15 mouse cellular contexts compared by ENCODE assay signal in genomic region chr8:106364837-106365236, GRCm38 (mm10). TPM values are rescaled to one million over a fixed set of nuclear protein-coding genes. Genes with fewer than 3 reads are reported as not detected.
A peak's percentile ranks its signal among the peaks of the same experiment; 100 is the strongest.
DNase-seq lines count a peak whose midpoint lies in the region; ATAC-seq lines count a peak whose summit lies in the region.
"Had no signal": no experiment of that assay in that cellular context is flagged by ENCODE, and none has a peak within 500 bp of the region (broad histone marks: within the 10 kb centered on the region; RNA-seq: fewer than 3 reads in every experiment).

No protein-coding gene starts in this region.

- ATAC-seq in megakaryocyte progenitor cell, adult 5-6 weeks (replicated peaks; ENCODE audit: poor library complexity): 0 out of 2 replicates have a peak, but pooled peaks have one; percentile 34
- ATAC-seq: forebrain, embryonic 14.5 days; forebrain, embryonic 16.5 days had no signal

- peak; percentile 12 for DNase-seq in MEL-GATA-1-ER (ENCODE audit: extremely low read depth, low read depth)
- DNase-seq in layer of hippocampus, adult 11-12 months (ENCODE audit: low spot score): no peak
- DNase-seq in cerebellum, adult 9-11 months: no peak
- no peak for DNase-seq in cerebellum, adult 8-10 months
- DNase-seq: adrenal gland, adult 8-10 months; adrenal gland, postnatal 14 days; adrenal gland, postnatal 36 days; cerebellum, adult 11-12 months; cerebellum, adult 2 months; cerebellum, postnatal 10 days; cerebellum, postnatal 25 days; embryo, embryonic 11 days had no signal

RNA-seq across cellular contexts. Expression of gene Smpd3, which starts 27.0 kb away (rescaled TPM):
- not detected in 2 replicates for total RNA-seq in megakaryocyte progenitor cell, adult 5-6 weeks (2015)
- not detected in 2 replicates for total RNA-seq in megakaryocyte progenitor cell, adult 5-6 weeks (2017)

RNA-seq across cellular contexts. Expression of gene Zfp90, which starts 50.3 kb away (rescaled TPM):
- total RNA-seq in megakaryocyte progenitor cell, adult 5-6 weeks (2015): 5.9 and 10.2 TPM in 2 replicates
- 6.2 and 8.4 TPM in 2 replicates for total RNA-seq in megakaryocyte progenitor cell, adult 5-6 weeks (2017)
